Mouse (Mus musculus): ENCODE results near the gene Bicra. TPM values are rescaled to one million over a fixed set of nuclear protein-coding genes. Genes with fewer than 3 reads are reported as not detected.
A peak's percentile ranks its signal among the peaks of the same experiment; 100 is the strongest.

Bicra gene
- polyA plus RNA-seq, 1 experiment from 2014 or later, result 5.0 TPM

DNA sequence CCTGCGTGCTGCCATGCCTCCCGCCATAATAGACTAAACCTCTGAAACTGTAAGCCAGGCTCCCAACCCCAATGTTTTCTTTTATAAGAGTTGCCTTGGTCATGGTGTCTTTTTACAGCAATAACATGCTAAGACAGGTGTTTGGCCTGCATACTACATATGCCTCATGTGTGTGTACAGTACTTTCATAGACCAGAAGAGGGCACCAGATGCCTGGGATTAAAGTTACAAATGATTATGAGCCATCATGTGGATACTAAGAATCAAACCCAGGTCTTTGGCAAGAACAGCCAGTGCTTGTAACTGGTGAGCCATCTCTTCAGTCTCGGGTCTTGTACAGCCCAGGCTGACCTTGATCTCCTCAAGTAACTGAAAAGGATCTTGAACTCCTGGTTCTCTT lies 78.0 kb downstream of the Bicra start:
- Histone ChIP-seq H3K27ac (replicated peaks in 1 of 2; ENCODE audit: control insufficient read depth in 1 of 2, insufficient read depth in 1 of 2, low read depth in 2 of 2, low read length in 2 of 2) (no peak overlapping the region), H3K4me3 (ENCODE audit: control insufficient read depth in 1 of 2, insufficient read depth in 1 of 2, low read depth in 1 of 2, low read length in 2 of 2) (no peak overlapping the region), H3K9ac (ENCODE audit: low read length) (no peak overlapping the region), H3K4me2 (ENCODE audit: low read length) (no peak overlapping the region), H3K4me1 (ENCODE audit: control insufficient read depth in 2 of 2, insufficient read depth in 2 of 2, low read length in 2 of 2) (peaks cover 3 to 4% of the 10 kb centered on the region in 2 experiments), H3K27me3 (ENCODE audit: control insufficient read depth, insufficient read depth, low read length) (no peaks in the 10 kb centered on the region), H3K9me3 (ENCODE audit: control insufficient read depth, low read length) (0 out of 2 replicates have a peak, but pooled peaks cover 5% of the 10 kb centered on the region), H3K36me3 (ENCODE audit: control insufficient read depth, insufficient read depth, low read length) (peaks cover 45% of the 10 kb centered on the region)
- no peak for ATAC-seq (ENCODE audit: insufficient number of reproducible peaks, insufficient read depth, low FRiP score, low read depth)
- WGBS, result 80% methylated on average over 3 of the region's 3 CpGs

DNA sequence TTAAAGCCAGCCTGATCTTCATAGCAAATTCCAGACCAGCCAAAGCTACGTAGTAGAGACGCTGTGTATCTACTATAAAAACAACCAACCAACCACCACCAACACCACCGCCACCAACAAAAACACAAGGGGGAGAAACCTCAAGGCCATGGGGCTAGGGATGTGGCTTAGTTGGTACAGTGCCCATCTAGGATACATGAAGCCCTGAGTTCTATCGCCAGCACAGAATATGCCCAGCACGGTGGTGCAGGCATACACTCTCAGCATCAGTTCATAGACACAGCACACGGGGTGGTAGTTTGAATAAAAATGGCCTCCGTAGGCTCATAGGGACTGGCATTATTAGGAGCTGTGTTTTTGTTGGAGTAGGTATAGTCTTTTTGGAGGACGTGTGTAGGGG lies 79.4 kb downstream of the Bicra start:
- no peak for ATAC-seq (ENCODE audit: insufficient number of reproducible peaks, insufficient read depth, low FRiP score, low read depth)
- no peak overlapping the region for H3K4me2 ChIP-seq (ENCODE audit: low read length)
- 86% methylated on average over 8 of the region's 8 CpGs for WGBS
- peaks cover 14 to 18% of the 10 kb centered on the region in 2 experiments for H3K4me1 ChIP-seq (ENCODE audit: control insufficient read depth in 2 of 2, insufficient read depth in 2 of 2, low read length in 2 of 2)
- peaks cover 40% of the 10 kb centered on the region for H3K36me3 ChIP-seq (ENCODE audit: control insufficient read depth, insufficient read depth, low read length)
- H3K9ac ChIP-seq (ENCODE audit: low read length), result no peak overlapping the region
- 0 out of 2 replicates have a peak, but pooled peaks cover 5% of the 10 kb centered on the region for H3K9me3 ChIP-seq (ENCODE audit: control insufficient read depth, low read length)
- no peaks in the 10 kb centered on the region for H3K27me3 ChIP-seq (ENCODE audit: control insufficient read depth, insufficient read depth, low read length)
- H3K4me3 ChIP-seq (ENCODE audit: control insufficient read depth in 1 of 2, insufficient read depth in 1 of 2, low read depth in 1 of 2, low read length in 2 of 2), result no peak overlapping the region
- H3K27ac ChIP-seq (replicated peaks in 1 of 2; ENCODE audit: control insufficient read depth in 1 of 2, insufficient read depth in 1 of 2, low read depth in 2 of 2, low read length in 2 of 2), result no peak overlapping the region

DNA sequence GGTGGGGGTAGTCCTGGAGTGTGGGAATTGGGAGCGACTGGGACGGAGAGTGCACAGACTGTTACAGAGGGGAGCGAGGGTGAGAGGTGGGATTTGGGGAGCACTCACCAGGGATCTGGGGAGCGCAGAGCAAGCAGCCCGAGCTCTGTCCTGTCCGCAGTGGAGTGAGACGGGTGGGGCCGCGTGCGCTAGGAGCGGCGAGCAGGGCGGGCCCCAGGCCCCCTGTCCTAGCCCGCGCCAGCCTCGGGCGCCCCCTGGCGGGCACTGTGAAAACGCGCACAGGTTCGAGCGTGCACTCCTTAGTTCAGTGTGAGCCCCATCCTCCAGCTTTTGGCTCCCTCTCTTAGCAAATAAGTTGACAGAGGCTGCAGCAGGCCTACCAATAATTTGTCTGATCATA lies 80.4 kb downstream of the Bicra start, which contains the start of gene Ehd2:
Ehd2 (minus strand) TSS at position 256 of the 400 bp plus-strand sequence.
- peak within 1 kb of the TSS; percentile 68 for H3K4me2 ChIP-seq (ENCODE audit: low read length)
- WGBS, result under 1% methylated on average over 22 of the region's 22 CpGs
- peak within 1 kb of the TSS in 1 of 2 experiments; percentile 19; a peak in 3 of 4 replicates for H3K27ac ChIP-seq (replicated peaks in 1 of 2; ENCODE audit: control insufficient read depth in 1 of 2, insufficient read depth in 1 of 2, low read depth in 2 of 2, low read length in 2 of 2)
- H3K4me3 ChIP-seq (ENCODE audit: control insufficient read depth in 1 of 2, insufficient read depth in 1 of 2, low read depth in 1 of 2, low read length in 2 of 2), result peak within 1 kb of the TSS; percentile 51 to 57
- no peaks in the 10 kb centered on the region for H3K27me3 ChIP-seq (ENCODE audit: control insufficient read depth, insufficient read depth, low read length)
- H3K9ac ChIP-seq (ENCODE audit: low read length), result peak within 1 kb of the TSS; percentile 81
- H3K9me3 ChIP-seq (ENCODE audit: control insufficient read depth, low read length), result 0 out of 2 replicates have a peak, but pooled peaks cover 5% of the 10 kb centered on the region
- H3K36me3 ChIP-seq (ENCODE audit: control insufficient read depth, insufficient read depth, low read length), result peaks cover 34% of the 10 kb centered on the region
- peak; percentile 69 for ATAC-seq (ENCODE audit: insufficient number of reproducible peaks, insufficient read depth, low FRiP score, low read depth)
- H3K4me1 ChIP-seq (ENCODE audit: control insufficient read depth in 2 of 2, insufficient read depth in 2 of 2, low read length in 2 of 2), result peaks cover 23 to 28% of the 10 kb centered on the region in 2 experiments

DNA sequence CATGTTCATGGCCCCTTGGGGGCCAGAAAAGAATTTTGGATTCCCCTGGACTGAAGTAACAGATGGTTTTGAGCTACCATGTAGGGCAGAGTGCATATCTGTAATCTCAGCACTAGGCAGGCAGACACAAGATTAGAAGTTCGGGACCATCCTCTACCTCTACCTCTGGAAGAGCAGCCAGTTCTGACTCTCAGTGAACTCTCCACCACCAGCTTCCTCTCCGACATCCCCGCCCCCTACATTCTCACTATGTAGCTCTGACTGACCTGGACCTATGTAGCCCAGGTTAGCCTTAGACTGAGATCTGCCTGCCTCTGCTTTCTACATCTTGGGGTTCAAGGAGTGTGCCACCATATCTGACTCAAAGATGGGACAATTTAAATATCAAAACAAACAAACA lies 81.2 kb downstream of the Bicra start:
- Histone ChIP-seq H3K36me3 (ENCODE audit: control insufficient read depth, insufficient read depth, low read length) (peaks cover 26% of the 10 kb centered on the region), H3K27ac (replicated peaks in 1 of 2; ENCODE audit: control insufficient read depth in 1 of 2, insufficient read depth in 1 of 2, low read depth in 2 of 2, low read length in 2 of 2) (peak overlapping the region in 1 of 2 experiments; percentile 19; a peak in 1 of 4 replicates)
- 49% methylated on average over 3 of the region's 3 CpGs for WGBS

DNA sequence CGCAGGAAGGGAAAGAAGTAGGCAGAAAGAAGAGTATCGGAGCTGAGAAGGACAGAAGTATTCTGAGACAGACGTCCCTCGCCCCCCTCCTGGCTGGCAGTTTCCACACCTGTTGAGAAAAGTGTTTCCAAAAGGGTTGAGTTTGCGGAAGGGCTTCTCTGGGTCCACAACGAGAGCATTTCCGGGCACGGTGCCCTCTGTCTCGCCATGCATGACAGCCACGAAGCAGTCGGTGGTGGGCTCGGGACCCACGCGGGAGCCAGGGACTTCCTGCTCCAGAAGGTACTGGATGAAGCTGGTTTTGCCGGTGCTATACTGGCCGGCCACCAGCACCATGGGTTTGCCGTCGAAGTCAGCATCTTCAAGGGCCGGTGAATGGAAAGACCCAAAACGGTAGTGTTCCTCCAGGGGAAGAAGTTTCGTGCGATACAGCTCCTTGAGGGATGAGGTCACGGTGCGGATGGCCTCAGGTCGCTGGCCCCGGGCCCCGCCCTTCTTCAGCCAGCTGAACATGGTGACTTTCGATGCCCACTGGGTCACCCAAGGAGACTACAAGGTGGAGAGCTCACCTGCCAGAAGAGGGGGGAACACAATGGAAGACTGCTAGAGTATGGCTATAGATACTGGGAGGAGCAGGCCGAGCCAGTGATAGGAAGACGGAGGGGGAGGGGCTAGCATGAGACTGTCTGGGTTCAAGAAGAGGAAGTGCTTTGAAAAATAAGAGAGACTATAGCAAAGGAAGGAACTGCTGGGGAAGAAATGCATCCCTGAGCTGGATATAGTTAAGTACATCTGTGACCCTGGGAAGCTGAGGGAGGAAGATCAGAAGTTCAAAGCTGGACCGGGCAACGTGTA lies 83.7 kb downstream of the Bicra start:
- WGBS, result 75% methylated on average over 32 of the region's 32 CpGs
- Histone ChIP-seq H3K9ac (ENCODE audit: low read length) (peak overlapping the region; percentile 53; the same call in 1 of the 2 replicates), H3K4me1 (ENCODE audit: control insufficient read depth in 2 of 2, insufficient read depth in 2 of 2, low read length in 2 of 2) (peaks cover 38 to 49% of the 10 kb centered on the region in 2 experiments), H3K4me3 (ENCODE audit: control insufficient read depth in 1 of 2, insufficient read depth in 1 of 2, low read depth in 1 of 2, low read length in 2 of 2) (peak overlapping the region; percentile 10 to 18; a peak in 3 of 4 replicates), H3K36me3 (ENCODE audit: control insufficient read depth, insufficient read depth, low read length) (peaks cover 23% of the 10 kb centered on the region), H3K4me2 (ENCODE audit: low read length) (peak overlapping the region; percentile 68), H3K27ac (replicated peaks in 1 of 2; ENCODE audit: control insufficient read depth in 1 of 2, insufficient read depth in 1 of 2, low read depth in 2 of 2, low read length in 2 of 2) (peak overlapping the region; percentile 89 to 94; a peak in 2 of 4 replicates), H3K9me3 (ENCODE audit: control insufficient read depth, low read length) (no peaks in the 10 kb centered on the region), H3K27me3 (ENCODE audit: control insufficient read depth, insufficient read depth, low read length) (no peaks in the 10 kb centered on the region)
- ATAC-seq (ENCODE audit: insufficient number of reproducible peaks, insufficient read depth, low FRiP score, low read depth), result no peak

More for the DNA sequence above, 81.2 kb downstream of the Bicra start:
- H3K4me2 ChIP-seq (ENCODE audit: low read length), result peak overlapping the region; percentile 68
- H3K4me1 ChIP-seq (ENCODE audit: control insufficient read depth in 2 of 2, insufficient read depth in 2 of 2, low read length in 2 of 2), result peaks cover 31 to 36% of the 10 kb centered on the region in 2 experiments
- peak overlapping the region; percentile 81; the same call in 1 of the 2 replicates for H3K9ac ChIP-seq (ENCODE audit: low read length)
- H3K4me3 ChIP-seq (ENCODE audit: control insufficient read depth in 1 of 2, insufficient read depth in 1 of 2, low read depth in 1 of 2, low read length in 2 of 2), result peak overlapping the region; percentile 51 to 57; a peak in 3 of 4 replicates
- ATAC-seq (ENCODE audit: insufficient number of reproducible peaks, insufficient read depth, low FRiP score, low read depth), result no peak
- 0 out of 2 replicates have a peak, but pooled peaks cover 5% of the 10 kb centered on the region for H3K9me3 ChIP-seq (ENCODE audit: control insufficient read depth, low read length)
- no peaks in the 10 kb centered on the region for H3K27me3 ChIP-seq (ENCODE audit: control insufficient read depth, insufficient read depth, low read length)

DNA sequence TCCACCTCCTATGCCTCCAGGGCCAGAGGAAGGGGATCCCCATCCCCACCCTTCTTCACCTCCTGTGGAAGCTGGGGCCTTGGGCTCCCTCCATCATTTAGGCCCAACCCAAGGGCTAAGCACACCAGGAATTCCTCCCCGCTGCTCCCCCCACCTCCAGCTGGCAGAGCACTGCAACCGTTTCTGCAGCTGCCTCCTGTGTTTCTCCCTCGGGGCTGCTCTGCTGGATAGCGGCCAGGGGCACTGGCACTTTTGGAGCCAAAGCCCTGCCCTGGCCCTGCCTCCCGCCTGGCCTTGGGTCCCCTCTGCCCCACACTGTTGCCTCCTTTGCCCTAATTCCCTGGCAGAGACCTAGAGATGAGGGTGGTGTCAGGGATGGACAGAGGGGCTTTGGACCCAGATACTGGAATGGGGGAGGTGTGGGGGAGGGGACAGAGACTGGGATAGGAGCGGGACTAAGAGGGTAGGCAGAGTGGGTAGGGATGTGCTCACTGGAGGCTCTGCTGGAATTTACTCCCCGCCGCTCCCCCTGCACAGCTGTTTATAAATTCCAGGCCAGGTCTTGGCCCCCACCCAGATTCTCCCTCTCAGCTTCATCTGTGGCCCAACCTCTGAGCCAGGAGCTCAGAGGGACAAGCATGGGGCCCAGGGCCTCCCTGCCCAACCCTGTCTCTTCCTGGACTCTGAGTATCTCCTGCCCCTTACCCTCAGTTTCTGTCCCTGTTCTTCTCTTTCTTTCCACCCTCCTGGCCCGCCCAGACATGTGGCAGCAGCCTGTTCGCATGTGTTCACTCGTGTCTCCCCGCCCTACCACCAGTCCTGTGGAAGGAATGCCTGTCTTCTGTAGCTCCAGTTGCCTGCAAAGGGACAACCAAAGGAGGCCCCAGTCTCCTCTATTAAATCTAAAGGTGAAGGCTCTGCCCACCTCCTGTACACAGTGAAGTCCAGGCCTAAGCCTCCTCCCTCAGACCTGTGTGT lies 85.1 kb downstream of the Bicra start:
- Histone ChIP-seq H3K4me2 (ENCODE audit: low read length) (peak overlapping the region; percentile 68), H3K4me3 (ENCODE audit: control insufficient read depth in 1 of 2, insufficient read depth in 1 of 2, low read depth in 1 of 2, low read length in 2 of 2) (peak overlapping the region in 1 of 2 experiments; percentile 16; a peak in 3 of 4 replicates), H3K27me3 (ENCODE audit: control insufficient read depth, insufficient read depth, low read length) (no peaks in the 10 kb centered on the region), H3K9ac (ENCODE audit: low read length) (peak overlapping the region; percentile 52), H3K4me1 (ENCODE audit: control insufficient read depth in 2 of 2, insufficient read depth in 2 of 2, low read length in 2 of 2) (peaks cover 38 to 49% of the 10 kb centered on the region in 2 experiments), H3K9me3 (ENCODE audit: control insufficient read depth, low read length) (no peaks in the 10 kb centered on the region), H3K27ac (replicated peaks in 1 of 2; ENCODE audit: control insufficient read depth in 1 of 2, insufficient read depth in 1 of 2, low read depth in 2 of 2, low read length in 2 of 2) (peak overlapping the region; percentile 89 to 94), H3K36me3 (ENCODE audit: control insufficient read depth, insufficient read depth, low read length) (peaks cover 38% of the 10 kb centered on the region)
- ATAC-seq (ENCODE audit: insufficient number of reproducible peaks, insufficient read depth, low FRiP score, low read depth), result peak; percentile 77
- WGBS, result 16% methylated on average over 12 of the region's 12 CpGs

DNA sequence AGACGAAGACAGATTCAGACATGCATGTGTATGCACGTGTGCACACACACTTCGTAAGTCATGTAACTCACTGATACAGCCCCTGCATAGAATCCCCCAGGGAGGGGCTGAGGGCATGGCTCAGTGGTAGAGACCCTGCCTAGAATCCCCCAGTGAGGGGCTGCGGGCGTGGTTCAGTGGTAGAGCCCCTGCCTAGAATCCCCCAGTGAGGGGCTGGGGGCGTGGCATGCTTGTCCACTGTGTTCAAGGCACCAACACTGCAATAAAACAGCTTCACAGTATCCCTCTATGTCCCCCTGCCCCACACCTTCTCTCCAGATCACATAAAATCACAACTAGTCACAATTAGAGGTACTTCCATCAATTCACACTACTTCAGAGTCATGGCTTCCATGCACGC lies 85.9 kb downstream of the Bicra start:
- H3K36me3 ChIP-seq (ENCODE audit: control insufficient read depth, insufficient read depth, low read length), result peaks cover 46% of the 10 kb centered on the region
- H3K4me1 ChIP-seq (ENCODE audit: control insufficient read depth in 2 of 2, insufficient read depth in 2 of 2, low read length in 2 of 2), result peaks cover 38 to 49% of the 10 kb centered on the region in 2 experiments
- WGBS, result 81% methylated on average over 7 of the region's 7 CpGs
- H3K9ac ChIP-seq (ENCODE audit: low read length), result peak overlapping the region; percentile 42; the same call in 1 of the 2 replicates
- peak overlapping the region; percentile 68 for H3K4me2 ChIP-seq (ENCODE audit: low read length)
- ATAC-seq (ENCODE audit: insufficient number of reproducible peaks, insufficient read depth, low FRiP score, low read depth), result no peak
- H3K9me3 ChIP-seq (ENCODE audit: control insufficient read depth, low read length), result no peaks in the 10 kb centered on the region
- H3K27ac ChIP-seq (replicated peaks in 1 of 2; ENCODE audit: control insufficient read depth in 1 of 2, insufficient read depth in 1 of 2, low read depth in 2 of 2, low read length in 2 of 2), result peak overlapping the region; percentile 89 to 94
- no peak overlapping the region for H3K4me3 ChIP-seq (ENCODE audit: control insufficient read depth in 1 of 2, insufficient read depth in 1 of 2, low read depth in 1 of 2, low read length in 2 of 2)
- no peaks in the 10 kb centered on the region for H3K27me3 ChIP-seq (ENCODE audit: control insufficient read depth, insufficient read depth, low read length)
